Mouse (Mus musculus): ENCODE results near the gene Zc3hc1. TPM values are rescaled to one million over a fixed set of nuclear protein-coding genes. Genes with fewer than 3 reads are reported as not detected.

Gene Zc3hc1
- polyA plus RNA-seq, 2 experiments: 13.7 to 23.4 TPM

DNA sequence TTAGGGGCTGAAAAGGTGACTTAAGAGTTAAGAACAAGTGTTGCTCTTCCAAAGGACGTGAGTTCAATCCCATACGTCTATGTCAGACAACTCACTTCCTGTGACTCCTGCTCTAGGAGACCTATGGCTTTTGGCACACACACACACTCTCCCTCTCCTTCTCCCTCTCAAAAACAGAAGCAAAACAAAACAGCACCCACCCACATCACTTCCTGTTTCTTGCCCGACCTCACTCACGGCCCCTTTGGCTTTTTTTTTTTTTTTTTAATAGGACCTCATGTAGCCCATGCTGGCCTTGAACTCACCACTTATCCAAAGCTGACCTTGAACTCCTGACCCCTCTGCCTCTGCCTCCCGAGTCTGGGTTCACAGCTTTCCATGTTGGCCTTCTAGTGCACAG is 36.1 kb downstream of the Zc3hc1 start:
- DNase-seq (ENCODE audit: low read depth in 3 of 3, low spot score in 3 of 3) (no peak), ATAC-seq (ENCODE audit: insufficient read depth) (no peak)
- no peak for TF ChIP-seq EP300 (IDR thresholded peaks at IDR 0.05; ENCODE audit: low read depth)
- no peak for TF ChIP-seq CTCF (IDR thresholded peaks at IDR 0.05; ENCODE audit: low read depth)
- Histone ChIP-seq H3K4me2 (ENCODE audit: low read depth) (no peak overlapping the region), H3K9ac (replicated peaks) (no peak overlapping the region), H3K4me1 (replicated peaks; ENCODE audit: control insufficient read depth in 2 of 2, insufficient read depth in 2 of 2, low read length in 1 of 2) (no peaks in the 10 kb centered on the region), H3K27me3 (ENCODE audit: control insufficient read depth, insufficient read depth, low read length) (no peaks in the 10 kb centered on the region), H3K36me3 (replicated peaks; ENCODE audit: control insufficient read depth, insufficient read depth, low read depth) (no peaks in the 10 kb centered on the region), H3K4me3 (ENCODE audit: insufficient read depth in 1 of 2, low read depth in 2 of 2, low read length in 2 of 2) (no peak overlapping the region), H3K9me3 (ENCODE audit: control insufficient read depth, low read length) (no peaks in the 10 kb centered on the region), H3K27ac (no peak overlapping the region)
- 11% methylated on average over 5 of the region's 5 CpGs for WGBS (ENCODE audit: insufficient replicate concordance)

DNA sequence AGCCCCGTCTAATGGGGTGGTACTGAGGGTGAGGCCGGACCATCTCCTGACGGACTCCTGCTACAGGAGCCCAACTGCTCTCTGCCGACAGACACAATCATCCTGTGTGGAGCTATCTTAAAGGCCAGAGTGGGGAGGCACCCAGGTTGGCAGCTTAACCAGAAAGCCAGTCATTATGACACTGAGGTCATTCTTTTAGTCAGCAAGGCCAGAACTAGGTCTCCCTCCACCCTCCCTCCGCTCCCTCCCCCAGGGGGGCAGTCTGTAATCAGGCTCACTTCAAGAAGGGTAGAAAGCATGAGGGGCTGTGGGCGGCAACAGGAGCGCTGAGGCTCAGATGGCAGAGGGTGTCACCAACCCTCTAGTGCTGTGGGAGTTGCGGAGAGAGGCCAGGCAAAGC is 37.2 kb downstream of the Zc3hc1 start:
- no peak for ATAC-seq (ENCODE audit: insufficient read depth)
- no peak overlapping the region for H3K27ac ChIP-seq
- H3K36me3 ChIP-seq (replicated peaks; ENCODE audit: control insufficient read depth, insufficient read depth, low read depth): no peaks in the 10 kb centered on the region
- H3K4me1 ChIP-seq (replicated peaks; ENCODE audit: control insufficient read depth in 2 of 2, insufficient read depth in 2 of 2, low read length in 1 of 2): no peaks in the 10 kb centered on the region
- no peaks in the 10 kb centered on the region for H3K27me3 ChIP-seq (ENCODE audit: control insufficient read depth, insufficient read depth, low read length)
- no peak overlapping the region for H3K4me3 ChIP-seq (ENCODE audit: insufficient read depth in 1 of 2, low read depth in 2 of 2, low read length in 2 of 2)
- no peak overlapping the region for H3K4me2 ChIP-seq (ENCODE audit: low read depth)
- TF ChIP-seq EP300 (IDR thresholded peaks at IDR 0.05; ENCODE audit: low read depth) (no peak), CTCF (IDR thresholded peaks at IDR 0.05; ENCODE audit: low read depth) (no peak)
- DNase-seq (ENCODE audit: low read depth in 3 of 3, low spot score in 3 of 3): no peak
- 72% methylated on average over 8 of the region's 8 CpGs for WGBS (ENCODE audit: insufficient replicate concordance)
- no peak overlapping the region for H3K9ac ChIP-seq (replicated peaks)
- H3K9me3 ChIP-seq (ENCODE audit: control insufficient read depth, low read length): no peaks in the 10 kb centered on the region

GRCm38 (mm10) chr6:30352762-30353161 is 38.1 kb downstream of the Zc3hc1 start:
- no peaks in the 10 kb centered on the region for H3K4me1 ChIP-seq (replicated peaks; ENCODE audit: control insufficient read depth in 2 of 2, insufficient read depth in 2 of 2, low read length in 1 of 2)
- no peak overlapping the region for H3K9ac ChIP-seq (replicated peaks)
- 52% methylated on average over 8 of the region's 8 CpGs for WGBS (ENCODE audit: insufficient replicate concordance)
- H3K27ac ChIP-seq: no peak overlapping the region
- DNase-seq (ENCODE audit: low read depth in 3 of 3, low spot score in 3 of 3) (no peak), ATAC-seq (ENCODE audit: insufficient read depth) (no peak)
- no peak overlapping the region for H3K4me2 ChIP-seq (ENCODE audit: low read depth)
- no peaks in the 10 kb centered on the region for H3K36me3 ChIP-seq (replicated peaks; ENCODE audit: control insufficient read depth, insufficient read depth, low read depth)
- H3K9me3 ChIP-seq (ENCODE audit: control insufficient read depth, low read length): no peaks in the 10 kb centered on the region
- TF ChIP-seq CTCF (IDR thresholded peaks at IDR 0.05; ENCODE audit: low read depth): no peak
- no peak for TF ChIP-seq EP300 (IDR thresholded peaks at IDR 0.05; ENCODE audit: low read depth)
- no peaks in the 10 kb centered on the region for H3K27me3 ChIP-seq (ENCODE audit: control insufficient read depth, insufficient read depth, low read length)
- no peak overlapping the region for H3K4me3 ChIP-seq (ENCODE audit: insufficient read depth in 1 of 2, low read depth in 2 of 2, low read length in 2 of 2)

DNA sequence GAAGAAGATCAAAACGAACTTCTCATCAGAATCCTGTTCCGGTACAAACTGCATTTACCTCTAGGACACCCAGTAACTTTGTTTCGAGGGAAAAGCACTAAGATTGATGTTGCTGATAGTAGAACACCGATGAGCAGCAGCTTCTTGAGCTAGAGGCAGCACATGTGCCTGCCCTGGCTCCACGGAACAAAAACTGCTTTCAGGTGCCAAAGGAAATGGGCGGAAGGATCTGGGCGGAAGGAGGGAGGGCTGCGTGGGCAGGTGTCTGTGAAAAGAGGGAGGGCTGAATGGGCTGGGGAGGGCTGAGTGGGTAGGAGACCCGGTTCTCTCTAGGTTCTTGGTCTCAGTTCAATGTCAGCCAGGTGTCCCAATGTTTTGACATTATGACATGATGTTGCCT is 39.5 kb downstream of the Zc3hc1 start:
- Histone ChIP-seq H3K27me3 (ENCODE audit: control insufficient read depth, insufficient read depth, low read length) (no peaks in the 10 kb centered on the region), H3K27ac (no peak overlapping the region), H3K36me3 (replicated peaks; ENCODE audit: control insufficient read depth, insufficient read depth, low read depth) (no peaks in the 10 kb centered on the region), H3K4me1 (replicated peaks; ENCODE audit: control insufficient read depth in 2 of 2, insufficient read depth in 2 of 2, low read length in 1 of 2) (no peaks in the 10 kb centered on the region), H3K4me2 (ENCODE audit: low read depth) (no peak overlapping the region), H3K9me3 (ENCODE audit: control insufficient read depth, low read length) (no peaks in the 10 kb centered on the region), H3K4me3 (ENCODE audit: insufficient read depth in 1 of 2, low read depth in 2 of 2, low read length in 2 of 2) (no peak overlapping the region), H3K9ac (replicated peaks) (no peak overlapping the region)
- 66% methylated on average over 9 of the region's 9 CpGs for WGBS (ENCODE audit: insufficient replicate concordance)
- no peak for TF ChIP-seq CTCF (IDR thresholded peaks at IDR 0.05; ENCODE audit: low read depth)
- no peak for TF ChIP-seq EP300 (IDR thresholded peaks at IDR 0.05; ENCODE audit: low read depth)
- no peak for ATAC-seq (ENCODE audit: insufficient read depth)
- no peak for DNase-seq (ENCODE audit: low read depth in 3 of 3, low spot score in 3 of 3)

GRCm38 (mm10) chr6:30347288-30347801 is 43.5 kb downstream of the Zc3hc1 start:
- Histone ChIP-seq H3K9me3 (ENCODE audit: control insufficient read depth, low read length) (no peaks in the 10 kb centered on the region), H3K9ac (replicated peaks) (no peak overlapping the region), H3K36me3 (replicated peaks; ENCODE audit: control insufficient read depth, insufficient read depth, low read depth) (no peaks in the 10 kb centered on the region), H3K4me3 (ENCODE audit: insufficient read depth in 1 of 2, low read depth in 2 of 2, low read length in 2 of 2) (no peak overlapping the region), H3K4me2 (ENCODE audit: low read depth) (no peak overlapping the region), H3K4me1 (replicated peaks; ENCODE audit: control insufficient read depth in 2 of 2, insufficient read depth in 2 of 2, low read length in 1 of 2) (no peaks in the 10 kb centered on the region), H3K27me3 (ENCODE audit: control insufficient read depth, insufficient read depth, low read length) (no peaks in the 10 kb centered on the region), H3K27ac (no peak overlapping the region)
- 72% methylated on average over 4 of the region's 4 CpGs for whole genome bisulfite sequencing (ENCODE audit: insufficient replicate concordance)
- ATAC-seq (ENCODE audit: insufficient read depth): no peak
- TF ChIP-seq EP300 (IDR thresholded peaks at IDR 0.05; ENCODE audit: low read depth) (no peak), CTCF (IDR thresholded peaks at IDR 0.05; ENCODE audit: low read depth) (no peak)
- DNase-seq (ENCODE audit: low read depth in 3 of 3, low spot score in 3 of 3): no peak
